Mouse (Mus musculus) cerebellum, adult 9-11 months (tissue): ENCODE results near the gene Muc13.

Experiments used
- DNase-seq: peaks from one replicate; pipeline ENCODE4 v3.0.0; 2022

Muc13 gene

DNA sequence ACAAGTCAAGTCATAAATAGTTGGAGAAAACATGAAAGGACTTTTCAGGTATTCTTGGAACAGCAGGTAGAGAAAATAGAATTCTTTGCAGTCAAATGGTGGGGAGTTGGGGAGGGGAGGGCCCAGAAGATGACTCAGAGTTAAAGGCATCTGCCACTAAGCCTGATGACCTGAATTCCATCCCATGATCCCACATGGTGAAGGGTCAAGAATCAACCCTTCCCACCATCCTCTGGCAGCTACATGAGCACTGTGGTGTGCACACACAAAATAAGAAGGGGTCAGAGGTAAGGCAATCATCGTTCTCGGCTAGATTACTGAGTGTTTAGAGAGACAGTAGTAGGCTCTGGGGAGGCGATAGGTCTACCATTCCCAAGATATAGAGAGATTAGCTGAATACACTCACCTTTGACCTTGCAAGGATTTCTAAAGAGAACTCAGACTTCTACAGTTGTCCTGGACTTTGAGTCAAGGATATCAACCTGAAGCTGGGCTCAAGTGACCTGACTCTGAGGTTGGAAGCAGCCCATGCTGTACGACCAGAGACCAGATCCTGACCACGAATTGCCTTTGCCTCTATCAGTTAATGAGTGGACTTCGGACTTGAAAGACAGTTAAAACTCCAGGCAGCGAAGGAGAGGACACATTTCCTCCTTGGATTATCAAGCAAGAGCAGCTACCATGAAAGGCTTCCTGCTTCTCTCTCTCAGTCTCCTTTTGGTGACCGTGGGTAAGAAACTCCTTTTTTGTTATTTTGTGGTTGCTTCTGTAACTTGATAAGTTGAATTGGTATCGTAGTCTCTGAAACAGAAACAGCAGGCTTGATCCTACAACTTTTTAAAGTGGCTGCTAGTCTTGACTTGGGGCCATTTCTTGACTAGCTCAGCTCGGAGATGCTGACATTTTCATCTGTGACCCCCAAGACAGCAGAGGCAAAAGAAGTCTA is at the start of gene Muc13:
Gene Muc13, plus strand, starts transcription at position 192 of the 946 bp plus-strand sequence.
- DNase-seq, result no peak

GRCm38 (mm10) chr16:33744622-33745419 is 49.0 kb upstream of the Muc13 start:
- peak; percentile 72 for DNase-seq

GRCm38 (mm10) chr16:33745457-33745856 is 48.4 kb upstream of the Muc13 start:
- DNase-seq, result no peak

DNA sequence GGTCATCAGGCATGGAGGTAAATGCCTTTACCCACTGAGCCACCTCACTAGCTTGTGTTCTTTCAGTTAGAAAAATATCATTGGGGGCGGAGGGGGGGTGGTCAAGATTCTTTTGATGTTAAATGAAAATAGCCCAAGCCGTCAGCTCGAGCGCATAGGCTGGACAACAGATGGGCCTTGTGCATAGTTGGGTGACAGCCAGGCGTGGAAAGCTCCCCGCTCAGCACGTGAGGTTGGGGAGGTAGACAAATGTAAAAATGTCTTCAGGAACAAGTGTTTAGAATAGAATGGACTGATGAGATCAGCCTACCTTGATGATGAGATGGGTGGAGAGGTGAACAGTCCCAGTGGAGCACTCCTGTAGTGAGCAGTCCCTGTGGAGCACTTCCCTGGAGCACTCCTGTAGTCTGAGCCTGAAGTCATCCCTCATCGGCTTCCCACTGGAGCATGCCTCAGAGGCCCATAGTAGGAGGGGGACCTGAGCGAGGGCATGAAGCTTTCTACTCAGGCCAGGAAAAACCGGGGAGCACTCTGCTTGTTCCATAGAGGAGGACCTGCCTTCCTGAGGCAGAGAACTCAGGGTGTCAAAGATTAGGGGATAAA is 47.7 kb upstream of the Muc13 start:
- peak; percentile 80 for DNase-seq

DNA sequence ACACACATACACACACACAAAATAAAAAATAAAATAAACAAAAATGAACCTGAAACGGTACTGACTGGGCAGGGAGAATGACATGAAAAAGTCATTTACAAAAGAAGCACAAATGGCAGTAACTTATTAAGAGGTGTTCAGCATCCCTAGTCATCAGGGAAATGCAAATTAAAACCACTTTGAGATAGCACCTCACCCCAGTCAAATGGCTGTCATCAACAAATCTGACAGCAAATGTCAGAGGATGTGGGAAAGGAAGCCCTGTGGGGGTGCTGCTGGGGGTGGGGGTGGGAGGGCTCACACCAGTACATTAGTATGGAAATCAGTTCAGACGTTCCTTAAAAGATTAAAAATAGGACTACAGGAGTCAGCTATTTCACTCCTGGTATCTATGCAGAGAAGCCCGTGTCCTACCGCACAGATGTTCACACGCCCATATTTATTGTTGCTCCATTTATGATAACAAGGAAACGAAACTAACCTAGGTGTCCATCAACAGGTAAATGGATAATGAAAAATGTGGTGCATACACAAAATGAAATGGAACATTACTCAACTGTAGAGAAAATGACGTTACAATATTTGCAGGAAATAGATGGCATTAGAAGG is 46.4 kb upstream of the Muc13 start:
- DNase-seq, result no peak

GRCm38 (mm10) chr16:33747994-33748393 is 45.8 kb upstream of the Muc13 start:
- DNase-seq, result no peak

DNA sequence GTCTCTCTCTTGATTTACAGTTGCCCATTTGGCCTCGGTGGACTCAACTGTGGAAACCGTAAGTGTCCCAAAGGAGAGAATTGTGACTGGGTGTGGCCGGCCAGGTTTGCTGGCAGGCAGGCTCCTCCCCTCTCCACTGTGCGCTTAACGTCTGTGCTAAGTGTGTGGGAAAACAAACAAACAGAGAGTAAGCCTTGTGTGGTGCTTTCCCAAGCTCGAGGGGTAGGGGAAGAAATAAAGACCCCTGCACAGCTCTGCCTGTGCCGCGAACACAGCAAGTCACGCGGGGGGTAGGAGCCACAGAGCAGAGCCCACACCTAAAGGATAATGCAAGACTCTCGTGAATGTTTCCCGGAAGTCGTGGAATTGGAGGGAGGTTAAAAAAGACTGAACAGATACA is 42.7 kb upstream of the Muc13 start:
- DNase-seq, result no peak

DNA sequence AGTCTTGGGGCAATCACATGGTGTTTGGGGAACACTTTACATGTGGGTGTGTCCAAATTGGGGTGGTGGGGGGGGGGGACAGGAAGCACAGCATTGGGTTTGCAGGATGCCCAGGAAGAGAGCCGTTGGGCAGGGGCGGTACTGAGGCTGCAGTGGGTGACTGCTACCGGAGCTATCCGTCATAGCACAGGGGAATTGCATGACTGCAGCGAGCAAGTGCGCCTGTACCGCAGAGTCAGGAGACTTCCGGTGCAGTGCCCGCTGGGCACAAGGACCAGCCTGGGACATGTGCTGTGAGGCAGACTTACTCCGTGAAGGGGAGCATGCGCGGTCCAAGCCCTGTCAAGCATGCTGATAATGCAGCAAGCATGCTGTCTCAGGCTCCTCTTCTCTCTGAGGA is 42.2 kb upstream of the Muc13 start:
- DNase-seq, result no peak

- DNase-seq, result no peak
Measured at GRCm38 (mm10) chr16:33752904-33753578, 40.8 kb upstream of the Muc13 start.

DNA sequence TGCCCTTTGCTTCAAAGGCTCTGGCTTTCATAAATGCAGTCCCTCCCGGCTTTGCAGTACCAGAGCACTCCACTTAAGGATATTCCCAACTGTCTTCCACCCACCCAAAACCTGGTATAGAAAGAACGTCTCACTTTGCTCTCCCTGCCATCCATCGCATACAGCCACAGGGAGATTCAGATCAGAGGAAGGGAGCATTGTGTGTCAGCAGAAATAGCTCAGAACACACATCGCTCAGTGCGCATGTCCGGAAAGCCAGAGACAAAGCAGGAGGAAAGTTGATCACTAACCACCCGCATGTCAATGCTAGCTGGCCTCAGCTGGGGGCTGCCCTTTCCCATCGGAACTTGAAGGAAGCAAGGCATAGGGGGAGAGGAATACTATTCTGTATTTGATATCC is 38.5 kb upstream of the Muc13 start:
- no peak for DNase-seq

DNA sequence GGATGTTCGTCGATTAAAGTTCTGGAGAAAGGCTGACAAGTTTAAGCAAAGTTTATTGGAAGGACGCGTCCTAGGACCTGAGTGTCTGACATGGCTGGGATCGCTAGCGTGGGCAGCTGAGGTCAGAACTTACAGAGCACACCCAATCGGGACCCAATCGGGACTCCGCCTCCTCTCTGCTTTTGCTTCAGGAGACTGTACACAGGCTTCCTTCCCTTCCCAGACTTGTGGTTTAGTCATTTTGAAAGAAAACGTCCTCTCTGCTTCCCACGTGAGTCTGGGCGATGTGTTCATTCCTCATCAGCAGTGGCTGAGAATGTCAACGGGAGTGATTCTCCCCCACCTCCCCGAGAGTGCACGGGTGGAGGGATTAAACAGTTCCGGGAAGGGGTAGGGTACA is 37.9 kb upstream of the Muc13 start:
- no peak for DNase-seq

GRCm38 (mm10) chr16:33756396-33756795 is 37.4 kb upstream of the Muc13 start:
- DNase-seq, result peak; percentile 80

DNA sequence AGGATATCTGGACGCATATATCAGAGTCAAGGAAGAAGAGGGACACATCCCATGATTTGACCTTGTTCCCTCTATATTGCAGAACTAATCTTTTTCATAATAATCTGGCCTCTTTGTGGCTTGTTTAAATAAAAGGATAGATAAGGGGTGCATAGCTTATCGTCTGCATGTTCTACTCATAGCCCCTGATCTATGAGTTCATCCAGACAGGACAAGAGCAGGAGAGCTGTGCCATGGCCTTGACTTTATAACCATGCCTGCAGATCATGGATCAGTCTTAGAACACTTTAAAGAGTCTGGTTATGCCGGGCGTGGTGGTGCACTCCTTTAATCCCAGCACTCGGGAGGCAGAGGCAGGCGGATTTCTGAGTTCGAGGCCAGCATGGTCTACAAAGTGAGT is 34.6 kb upstream of the Muc13 start:
- DNase-seq, result no peak

GRCm38 (mm10) chr16:33760542-33760941 is 33.3 kb upstream of the Muc13 start:
- no peak for DNase-seq

- no peak for DNase-seq
Measured at GRCm38 (mm10) chr16:33760996-33761395, 32.8 kb upstream of the Muc13 start.

DNA sequence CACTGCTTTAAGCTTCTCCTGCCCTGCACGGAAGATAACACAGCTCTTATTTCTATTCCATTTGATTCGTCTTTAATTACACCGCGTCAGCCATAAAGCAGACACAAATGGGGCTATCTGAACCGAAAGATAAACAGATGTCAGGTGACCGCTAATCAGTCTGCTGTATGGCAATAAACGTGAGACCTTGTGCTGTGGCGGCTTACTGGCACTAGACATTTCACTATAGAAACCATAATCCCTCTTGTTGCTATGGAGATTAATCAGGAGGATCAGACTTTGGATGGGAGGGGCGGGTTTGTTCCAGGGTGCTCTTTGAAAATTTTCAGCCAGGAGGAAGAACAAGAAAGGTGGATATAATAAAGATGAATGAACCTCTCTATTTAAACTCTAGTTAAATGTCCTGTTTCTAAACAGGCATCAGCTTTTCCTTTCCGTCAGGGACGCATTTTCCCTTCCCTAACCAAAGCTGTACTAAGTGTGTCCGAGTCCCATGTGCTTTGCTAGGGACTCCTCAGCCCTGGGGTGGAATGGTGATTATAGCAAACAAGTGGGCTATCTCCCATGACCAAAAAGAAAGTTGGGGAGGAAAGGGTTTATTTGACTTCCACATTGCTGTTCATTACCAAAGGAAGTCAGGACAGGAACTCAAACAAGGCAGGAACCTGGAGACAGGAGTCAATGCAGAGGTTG is 29.2 kb upstream of the Muc13 start:
- DNase-seq, result no peak

- no peak for DNase-seq
Measured at GRCm38 (mm10) chr16:33765477-33765876, 28.4 kb upstream of the Muc13 start.

DNA sequence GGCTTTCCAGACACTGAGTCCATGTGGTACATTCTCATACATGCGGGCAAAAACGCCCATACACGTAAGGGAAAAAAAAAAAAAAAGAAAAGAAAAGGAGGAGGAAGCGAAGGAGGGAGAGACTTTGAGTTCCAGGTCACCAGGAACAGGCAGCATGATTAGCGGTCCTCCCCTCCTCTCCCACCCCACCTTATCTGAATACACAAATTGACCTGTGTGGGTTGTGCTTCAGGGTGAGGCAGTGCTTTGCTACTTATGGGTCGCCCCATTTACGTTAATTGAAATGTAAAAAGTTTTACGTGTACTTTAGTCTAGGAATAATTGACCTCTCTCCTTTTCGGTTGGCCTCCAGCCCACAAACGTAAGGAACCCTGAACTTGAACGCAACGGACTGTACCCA is 27.5 kb upstream of the Muc13 start:
- no peak for DNase-seq

DNA sequence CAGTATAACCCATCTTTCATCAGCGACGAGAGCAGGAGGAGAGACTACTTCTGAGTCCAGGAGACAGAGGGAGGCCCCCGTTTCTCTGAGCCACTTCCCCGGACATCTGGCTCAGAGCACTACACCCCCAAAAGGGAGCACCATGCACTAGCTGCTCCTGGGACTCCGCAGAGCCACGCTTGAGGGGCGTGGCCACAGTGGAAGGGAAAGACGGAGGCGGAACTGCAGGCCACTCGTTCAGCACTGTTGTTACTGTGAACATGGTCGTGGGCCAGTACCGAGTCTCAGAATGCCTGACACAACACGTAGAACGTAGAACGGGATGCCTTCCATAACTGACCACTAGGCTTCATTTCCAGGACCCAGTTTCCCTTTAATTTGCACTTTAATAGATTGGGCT is 27.1 kb upstream of the Muc13 start:
- no peak for DNase-seq

DNA sequence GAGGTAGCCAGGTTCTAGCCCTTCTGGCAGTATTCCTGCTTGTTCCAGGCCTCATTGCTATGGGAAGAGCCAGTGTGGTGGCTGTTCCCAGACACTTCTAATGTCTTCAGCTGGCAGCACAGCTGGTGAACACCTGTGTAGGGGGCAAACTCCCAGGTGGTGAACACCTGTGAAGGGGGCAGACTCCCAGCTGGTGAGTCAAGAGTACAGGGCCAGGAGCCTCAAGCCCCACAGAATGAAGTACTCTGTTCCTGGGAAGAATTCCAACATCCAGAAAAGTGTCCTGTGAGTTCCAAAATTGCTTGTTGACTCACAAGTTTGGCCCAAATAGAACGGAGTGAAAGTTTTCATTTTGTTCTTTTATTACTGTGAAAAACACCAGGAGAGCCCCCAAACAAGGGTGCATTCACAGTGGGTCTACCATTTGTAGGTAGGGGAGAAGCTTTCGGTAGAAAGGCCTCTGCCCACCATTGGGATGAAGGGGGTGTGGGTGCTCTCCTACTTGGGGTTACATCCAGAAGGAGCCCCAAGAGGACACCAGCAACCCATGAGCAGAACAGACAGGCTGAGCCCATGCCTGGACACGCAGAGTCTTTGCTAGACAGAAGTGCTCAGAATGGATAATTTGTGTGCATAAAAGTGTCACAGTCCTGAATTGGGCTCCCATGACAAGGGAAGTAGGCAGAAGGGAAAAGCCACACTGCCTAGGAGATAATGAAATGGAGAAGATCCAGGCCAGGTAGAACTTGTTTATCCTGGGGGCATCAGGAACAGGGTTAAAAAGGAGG is 25.2 kb upstream of the Muc13 start:
- DNase-seq, result no peak

GRCm38 (mm10) chr16:33769848-33770247 is 24.0 kb upstream of the Muc13 start:
- DNase-seq, result no peak
